Mouse (Mus musculus) limb, embryonic 14.5 days (tissue): Measurements from ENCODE around the gene Tlk2. TPM values are rescaled to one million over a fixed set of nuclear protein-coding genes. Genes with fewer than 3 reads are reported as not detected.

ENCODE experiments used
- ATAC-seq: fragments of 200-750 bp; cut with Nextera tagmentation; 2 replicates; pipeline ENCODE4 v1.8.0; 2017; ENCODE audit warnings: low read depth, moderate number of reproducible peaks, moderate TSS enrichment; ENCODE audit not compliant: low FRiP score
- DNase-seq: peaks from one replicate; pipeline ENCODE4 v3.0.0-alpha.2; 2015; ENCODE audit warnings: low spot score
- H3K27ac ChIP-seq: fragments of 300-500 bp; sonication (generic); replicated peaks from 2 replicates; pipeline ENCODE4 v1.5.1; 2014; ENCODE audit warnings: low read depth, mild to moderate bottlenecking, low read length, moderate library complexity, mixed read lengths
- H3K27me3 ChIP-seq: fragments of 300-500 bp; sonication (generic); 2 replicates; pipeline ENCODE4 v1.6.1; 2014; ENCODE audit warnings: low read length, mixed read lengths; ENCODE audit not compliant: control insufficient read depth, insufficient read depth
- H3K36me3 ChIP-seq: fragments of 300-500 bp; sonication (generic); 2 replicates; pipeline ENCODE4 v1.6.1; 2014; ENCODE audit warnings: mild to moderate bottlenecking, low read length, moderate library complexity, mixed read lengths; ENCODE audit not compliant: control insufficient read depth, insufficient read depth
- H3K4me1 ChIP-seq: fragments of 300-500 bp; sonication (generic); 2 replicates; pipeline ENCODE4 v1.6.1; 2014; ENCODE audit warnings: antibody characterized with exemption, low read length, mixed read lengths; ENCODE audit not compliant: control insufficient read depth, insufficient read depth
- H3K4me2 ChIP-seq: fragments of 300-500 bp; sonication (generic); replicated peaks from 2 replicates; pipeline ENCODE4 v1.6.1; 2014; ENCODE audit warnings: low read depth, mild to moderate bottlenecking, low read length, moderate library complexity; ENCODE audit not compliant: severe bottlenecking
- H3K4me3 ChIP-seq: fragments of 300-500 bp; sonication (generic); replicated peaks from 2 replicates; pipeline ENCODE4 v1.5.1; 2014; ENCODE audit warnings: low read length
- H3K9ac ChIP-seq: fragments of 300-500 bp; sonication (generic); 2 replicates; pipeline ENCODE4 v1.6.1; 2014; ENCODE audit warnings: mild to moderate bottlenecking, low read depth, low read length, moderate library complexity; ENCODE audit not compliant: severe bottlenecking
- H3K9me3 ChIP-seq: fragments of 300-500 bp; sonication (generic); 2 replicates; pipeline ENCODE4 v1.6.1; 2016; ENCODE audit warnings: low read length; ENCODE audit not compliant: control insufficient read depth
- POLR2A ChIP-seq: fragments of 200-500 bp; IDR thresholded peaks from 2 replicates; pipeline ENCODE4 v1.8.0; 2012; ENCODE audit warnings: inconsistent platforms, mild to moderate bottlenecking, moderate library complexity, borderline replicate concordance; ENCODE audit not compliant: insufficient read depth, insufficient read length; ENCODE audit errors: extremely low read depth
- WGBS: fragments of 180-500 bp; shearing (Covaris S2); extraction: QIAGEN DNeasy Blood & Tissue Kit; methylation state at CpG from one replicate; pipeline ENCODE4 v1.1.7; 2014; 5-methylcytosine and 5-hydroxymethylcytosine counted together
- polyA plus RNA-seq, 2 experiments: library from polyadenylated mRNA; depleted of rRNA in 1 of 2; stranded (reverse) in 1 of 2; unstranded in 1 of 2; fragments of >200 nt; fragmentation: Nextera tagmentation in 1 of 2; extraction: Ambion mirVana in 1 of 2; gene quantifications; 2 replicates each; pipeline versions ENCODE4 v1.2.1 to v1.2.3; 2012 to 2014

Gene Tlk2
- polyA plus RNA-seq, 2 experiments, result 27.8 to 49.9 TPM

- no peak overlapping the region for H3K4me2 ChIP-seq
- peaks cover 3% of the 10 kb centered on the region; the same call in 1 of the 2 replicates for H3K4me1 ChIP-seq
- H3K27ac ChIP-seq, result no peak overlapping the region
- H3K27me3 ChIP-seq, result no peaks in the 10 kb centered on the region
- DNase-seq (no peak), ATAC-seq (no peak)
- no peak overlapping the region for H3K4me3 ChIP-seq
- no peak overlapping the region for H3K9ac ChIP-seq
- WGBS, result 52% methylated on average over 9 of the region's 9 CpGs
- TF ChIP-seq POLR2A, result no peak
- H3K9me3 ChIP-seq, result no peaks in the 10 kb centered on the region
- peaks cover 72% of the 10 kb centered on the region for H3K36me3 ChIP-seq
Measured at GRCm38 (mm10) chr11:105329962-105330361, 151.4 kb downstream of the Tlk2 start.

- 70% methylated on average over 3 of the region's 3 CpGs for WGBS
- DNase-seq, result no peak
- no peak for ATAC-seq
- peaks cover 3% of the 10 kb centered on the region; the same call in 1 of the 2 replicates for H3K4me1 ChIP-seq
- no peak overlapping the region for H3K9ac ChIP-seq
- H3K36me3 ChIP-seq, result peaks cover 73% of the 10 kb centered on the region
- no peak overlapping the region for H3K4me3 ChIP-seq
- TF ChIP-seq POLR2A, result no peak
- H3K27me3 ChIP-seq, result no peaks in the 10 kb centered on the region
- H3K27ac ChIP-seq, result no peak overlapping the region
- no peak overlapping the region for H3K4me2 ChIP-seq
- no peaks in the 10 kb centered on the region for H3K9me3 ChIP-seq
Measured at GRCm38 (mm10) chr11:105331129-105331528, 152.5 kb downstream of the Tlk2 start.

GRCm38 (mm10) chr11:105331732-105332131 is 153.1 kb downstream of the Tlk2 start:
- Histone ChIP-seq H3K9ac (no peak overlapping the region), H3K36me3 (peaks cover 73% of the 10 kb centered on the region), H3K4me2 (no peak overlapping the region), H3K27ac (no peak overlapping the region), H3K4me3 (no peak overlapping the region), H3K27me3 (no peaks in the 10 kb centered on the region), H3K9me3 (no peaks in the 10 kb centered on the region), H3K4me1 (peaks cover 3% of the 10 kb centered on the region; the same call in 1 of the 2 replicates)
- DNase-seq (no peak), ATAC-seq (no peak)
- no peak for TF ChIP-seq POLR2A
- WGBS, result 38% methylated on average over 10 of the region's 10 CpGs

- TF ChIP-seq POLR2A, result no peak
- Histone ChIP-seq H3K36me3 (peaks cover 73% of the 10 kb centered on the region), H3K9me3 (no peaks in the 10 kb centered on the region), H3K4me2 (no peak overlapping the region), H3K27ac (no peak overlapping the region), H3K9ac (no peak overlapping the region), H3K4me1 (peaks cover 3% of the 10 kb centered on the region; the same call in 1 of the 2 replicates), H3K27me3 (no peaks in the 10 kb centered on the region), H3K4me3 (no peak overlapping the region)
- no peak for DNase-seq
- 0 out of 2 replicates have a peak, but pooled peaks have one; percentile 10 for ATAC-seq
- WGBS, result 61% methylated on average over 8 of the region's 8 CpGs
Measured at GRCm38 (mm10) chr11:105332468-105332867, 153.9 kb downstream of the Tlk2 start.

Other genes with a start within 250 kb of the Tlk2 start
- 0.16 TPM in 1 of 2 replicates, not detected in the other for gene Efcab3, start 115.2 kb upstream of the Tlk2 start, polyA plus RNA-seq (2012; rRNA removed)
- gene Efcab3, start 115.2 kb upstream of the Tlk2 start, polyA plus RNA-seq (2014; fragmentation: Nextera tagmentation; extraction: Ambion mirVana), result 0.15 TPM in 1 of 2 replicates, not detected in the other
- 41.4 and 46.7 TPM in 2 replicates for gene Mettl2, start 52.4 kb upstream of the Tlk2 start, polyA plus RNA-seq (2012; rRNA removed)
- gene Mettl2, start 52.4 kb upstream of the Tlk2 start, polyA plus RNA-seq (2014; fragmentation: Nextera tagmentation; extraction: Ambion mirVana), result 31.9 and 41.4 TPM in 2 replicates
- not detected in 2 replicates for gene Gm10842, start 31.9 kb upstream of the Tlk2 start, polyA plus RNA-seq (2012; rRNA removed)
- not detected in 2 replicates for gene Gm10842, start 31.9 kb upstream of the Tlk2 start, polyA plus RNA-seq (2014; fragmentation: Nextera tagmentation; extraction: Ambion mirVana)
- 98.5 and 125 TPM in 2 replicates for gene Mrc2, start 113.8 kb downstream of the Tlk2 start, polyA plus RNA-seq (2012; rRNA removed)
- gene Mrc2, start 113.8 kb downstream of the Tlk2 start, polyA plus RNA-seq (2014; fragmentation: Nextera tagmentation; extraction: Ambion mirVana), result 26.4 and 27.5 TPM in 2 replicates